39 mouse cellular contexts compared by ENCODE assay signal in genomic region chr2:163897988-163898535, GRCm38 (mm10). TPM values are rescaled to one million over a fixed set of nuclear protein-coding genes. Genes with fewer than 3 reads are reported as not detected.
A peak's percentile ranks its signal among the peaks of the same experiment; 100 is the strongest.
DNase-seq lines count a peak whose midpoint lies in the region; ATAC-seq and TF ChIP-seq lines count a peak whose summit lies in the region.
"Had no signal": no experiment of that assay in that cellular context is flagged by ENCODE, and none has a peak within 500 bp of the region (broad histone marks: within the 10 kb centered on the region; RNA-seq: fewer than 3 reads in every experiment).

No protein-coding gene starts in this region.

- WGBS in hindbrain, embryonic 13.5 days = 71% methylated on average over 7 of the region's 7 CpGs

- no peak overlapping the region for H3K27ac ChIP-seq in gastrocnemius, adult 2 months
- no peak overlapping the region for H3K27ac ChIP-seq in hindbrain, embryonic 13.5 days
- H3K27ac ChIP-seq: embryonic facial prominence, embryonic 15.5 days; forebrain, embryonic 12.5 days; hindbrain, embryonic 12.5 days; limb, embryonic 13.5 days; liver, embryonic 12.5 days; midbrain, embryonic 12.5 days; neural tube, embryonic 13.5 days had no signal

- no peak for TF ChIP-seq CTCF in gastrocnemius, adult 2 months (IDR thresholded peaks at IDR 0.05)

- intact Hi-C loops in gastrocnemius, adult 2 months (cut with DNase I) = no loop called here

- no peaks in the 10 kb centered on the region for H3K27me3 ChIP-seq in hindbrain, embryonic 13.5 days
- H3K27me3 ChIP-seq: embryonic facial prominence, embryonic 15.5 days; forebrain, embryonic 12.5 days; hindbrain, embryonic 12.5 days; liver, embryonic 12.5 days; midbrain, embryonic 12.5 days; neural tube, embryonic 13.5 days had no signal

- H3K9me3 ChIP-seq in hindbrain, embryonic 13.5 days = no peaks in the 10 kb centered on the region
- H3K9me3 ChIP-seq: embryonic facial prominence, embryonic 15.5 days; forebrain, embryonic 12.5 days; hindbrain, embryonic 12.5 days; limb, embryonic 13.5 days; liver, embryonic 12.5 days; midbrain, embryonic 12.5 days; neural tube, embryonic 13.5 days had no signal

- H3K36me3 ChIP-seq in hindbrain, embryonic 13.5 days = 0 out of 2 replicates have a peak, but pooled peaks cover 2% of the 10 kb centered on the region
- H3K36me3 ChIP-seq: embryonic facial prominence, embryonic 15.5 days; forebrain, embryonic 12.5 days; hindbrain, embryonic 12.5 days; limb, embryonic 13.5 days; liver, embryonic 12.5 days; midbrain, embryonic 12.5 days; neural tube, embryonic 13.5 days had no signal

- H3K4me3 ChIP-seq in gastrocnemius, adult 2 months = no peak overlapping the region
- H3K4me3 ChIP-seq in hindbrain, embryonic 13.5 days = no peak overlapping the region
- H3K4me3 ChIP-seq: embryonic facial prominence, embryonic 15.5 days; forebrain, embryonic 12.5 days; hindbrain, embryonic 12.5 days; limb, embryonic 13.5 days; liver, embryonic 12.5 days; midbrain, embryonic 12.5 days; neural tube, embryonic 13.5 days had no signal

- H3K4me2 ChIP-seq in hindbrain, embryonic 13.5 days = no peak overlapping the region
- H3K4me2 ChIP-seq: embryonic facial prominence, embryonic 15.5 days; forebrain, embryonic 12.5 days; heart, embryonic 11.5 days; hindbrain, embryonic 12.5 days; limb, embryonic 13.5 days; liver, embryonic 12.5 days; midbrain, embryonic 12.5 days; neural tube, embryonic 13.5 days had no signal

- H3K9ac ChIP-seq in hindbrain, embryonic 13.5 days = no peak overlapping the region
- H3K9ac ChIP-seq: embryonic facial prominence, embryonic 15.5 days; forebrain, embryonic 12.5 days; forebrain, postnatal 0 days; hindbrain, embryonic 12.5 days; limb, embryonic 13.5 days; liver, embryonic 12.5 days; liver, postnatal 0 days; midbrain, embryonic 12.5 days; neural tube, embryonic 13.5 days had no signal

- 0 out of 2 replicates have a peak, but pooled peaks have one; percentile 23 for ATAC-seq in cerebellum, adult (ENCODE audit: insufficient number of reproducible peaks, low FRiP score, low TSS enrichment)
- ATAC-seq in hindbrain, embryonic 13.5 days (ENCODE audit: low FRiP score) = no peak
- ATAC-seq: forebrain, postnatal 0 days; liver, embryonic 12.5 days; liver, postnatal 0 days had no signal

- peaks cover 21% of the 10 kb centered on the region for H3K4me1 ChIP-seq in hindbrain, embryonic 13.5 days (replicated peaks)
- H3K4me1 ChIP-seq: embryonic facial prominence, embryonic 15.5 days; forebrain, embryonic 12.5 days; liver, embryonic 12.5 days; midbrain, embryonic 12.5 days had no signal

- DNase-seq in cerebellum, adult 8-10 months = no peak
- DNase-seq in gastrocnemius, adult 2 months = peak; percentile 56
- DNase-seq in gastrocnemius, postnatal 4 days (ENCODE audit: low spot score in 2 of 2) = no peak
- peak; percentile 60 to 70 for DNase-seq in cerebellum, postnatal 14 days
- DNase-seq in liver = no peak
- DNase-seq: adrenal gland, adult 8-10 months; forebrain, postnatal 0 days; gastrocnemius, postnatal 25 days; heart, adult 18-20 months; heart, postnatal 36 days; kidney, adult 11 months; kidney, postnatal 14 days; liver, postnatal 0 days; lung, postnatal 36 days; right cerebral cortex, postnatal 4 days; thymus, postnatal 14 days had no signal

RNA-seq across cellular contexts. Expression of gene Rims4, which starts 20.4 kb away (rescaled TPM):
- total RNA-seq in gastrocnemius, adult 2 months (2021) = 1 to 10 TPM; 1.2 to 3.2 TPM
- total RNA-seq in gastrocnemius, postnatal 4 days (2021) = 1 to 10 TPM; 1.1 TPM
- 9.7 TPM in 2 replicates for polyA plus RNA-seq in hindbrain, embryonic 13.5 days (2015; fragmentation: Nextera tagmentation; extraction: Ambion mirVana)
- total RNA-seq: CH12.LX; common myeloid progenitor, adult 5-6 weeks; megakaryocyte, adult 5-6 weeks had no signal
- polyA plus RNA-seq: C2C12 had no signal

RNA-seq across cellular contexts. Expression of gene Kcnk15, which starts 44.6 kb away (rescaled TPM):
- total RNA-seq in gastrocnemius, adult 2 months (2021) = not detected
- not detected for total RNA-seq in gastrocnemius, postnatal 4 days (2021)
- polyA plus RNA-seq in hindbrain, embryonic 13.5 days (2015; fragmentation: Nextera tagmentation; extraction: Ambion mirVana) = not detected in 2 replicates
- total RNA-seq: adrenal gland, adult 8-10 months; adrenal gland, postnatal 4 days; CH12.LX; common myeloid progenitor, adult 5-6 weeks; ES-E14; gastrocnemius, postnatal 25 days; heart, adult 18-20 months; heart, postnatal 36 days; layer of hippocampus, postnatal 10 days; megakaryocyte, adult 5-6 weeks had no signal
- polyA plus RNA-seq: C2C12; embryonic facial prominence, embryonic 15.5 days; forebrain, embryonic 12.5 days; forebrain, postnatal 0 days; heart, embryonic 11.5 days; heart, embryonic 16.5 days; hindbrain, embryonic 12.5 days; kidney, embryonic 14.5 days; limb, embryonic 13.5 days; liver, embryonic 12.5 days; liver, postnatal 0 days; lung, embryonic 16.5 days; midbrain, embryonic 12.5 days; neural tube, embryonic 13.5 days; stomach, embryonic 14.5 days; testis, adult 2 months; urinary bladder, adult 2 months had no signal

Comparison
In these comparisons a context has a peak if more than half of its experiments do, and no peak if none do; other contexts are left out.
1. DNase-seq: peak in gastrocnemius, adult 2 months (single experiment) and cerebellum, postnatal 14 days (2 of 2); none in cerebellum, adult 8-10 months (single experiment), gastrocnemius, postnatal 4 days (0 of 2) and liver (single experiment).